Mouse (Mus musculus): ENCODE measurements around the gene Traf3. TPM values are rescaled to one million over a fixed set of nuclear protein-coding genes. Genes with fewer than 3 reads are reported as not detected.

Gene Traf3
- polyA plus RNA-seq, 1 experiment = not detected

GRCm38 (mm10) chr12:111293025-111293424 is 126.9 kb downstream of the Traf3 start:
- no peak for TF ChIP-seq GATA1 (IDR thresholded peaks at IDR 0.05; ENCODE audit: low read length)

- TF ChIP-seq GATA1 (IDR thresholded peaks at IDR 0.05; ENCODE audit: low read length) = no peak
Observed at GRCm38 (mm10) chr12:111301322-111302017, 135.3 kb downstream of the Traf3 start.

- TF ChIP-seq GATA1 (IDR thresholded peaks at IDR 0.05; ENCODE audit: low read length) = no peak
Observed at GRCm38 (mm10) chr12:111302018-111302345, 135.8 kb downstream of the Traf3 start.

GRCm38 (mm10) chr12:111303702-111304337 is 137.7 kb downstream of the Traf3 start:
- no peak for TF ChIP-seq GATA1 (IDR thresholded peaks at IDR 0.05; ENCODE audit: low read length)

GRCm38 (mm10) chr12:111306821-111307220 is 140.7 kb downstream of the Traf3 start:
- no peak for TF ChIP-seq GATA1 (IDR thresholded peaks at IDR 0.05; ENCODE audit: low read length)

- no peak for TF ChIP-seq GATA1 (IDR thresholded peaks at IDR 0.05; ENCODE audit: low read length)
Observed at GRCm38 (mm10) chr12:111309256-111309655, 143.1 kb downstream of the Traf3 start.

- TF ChIP-seq GATA1 (IDR thresholded peaks at IDR 0.05; ENCODE audit: low read length) = no peak
Observed at GRCm38 (mm10) chr12:111309931-111310330, 143.8 kb downstream of the Traf3 start.

GRCm38 (mm10) chr12:111311775-111312174 is 145.6 kb downstream of the Traf3 start:
- TF ChIP-seq GATA1 (IDR thresholded peaks at IDR 0.05; ENCODE audit: low read length) = no peak

GRCm38 (mm10) chr12:111314273-111314672 is 148.1 kb downstream of the Traf3 start:
- TF ChIP-seq GATA1 (IDR thresholded peaks at IDR 0.05; ENCODE audit: low read length) = no peak

Other genes starting within 250 kb of the Traf3 start
- 12.9 and 16.7 TPM in 2 replicates for gene Ankrd9, start 187.3 kb upstream of the Traf3 start, polyA plus RNA-seq (2012)
- 47.2 and 54.2 TPM in 2 replicates for gene Rcor1, start 127.0 kb upstream of the Traf3 start, polyA plus RNA-seq (2012)
- gene 4930595D18Rik, start 18.1 kb downstream of the Traf3 start, polyA plus RNA-seq (2012) = not detected in 2 replicates
- not detected in 2 replicates for gene Amn, start 104.7 kb downstream of the Traf3 start, polyA plus RNA-seq (2012)
- gene Cdc42bpb, start 211.3 kb downstream of the Traf3 start, polyA plus RNA-seq (2012) = not detected in 2 replicates
- not detected in 2 replicates for gene Lbhd2, start 240.4 kb downstream of the Traf3 start, polyA plus RNA-seq (2012)

Data from G1E-ER4 (cell line).